Comparison of ENCODE assay signal across 10 mouse cellular contexts in the genomic region with DNA sequence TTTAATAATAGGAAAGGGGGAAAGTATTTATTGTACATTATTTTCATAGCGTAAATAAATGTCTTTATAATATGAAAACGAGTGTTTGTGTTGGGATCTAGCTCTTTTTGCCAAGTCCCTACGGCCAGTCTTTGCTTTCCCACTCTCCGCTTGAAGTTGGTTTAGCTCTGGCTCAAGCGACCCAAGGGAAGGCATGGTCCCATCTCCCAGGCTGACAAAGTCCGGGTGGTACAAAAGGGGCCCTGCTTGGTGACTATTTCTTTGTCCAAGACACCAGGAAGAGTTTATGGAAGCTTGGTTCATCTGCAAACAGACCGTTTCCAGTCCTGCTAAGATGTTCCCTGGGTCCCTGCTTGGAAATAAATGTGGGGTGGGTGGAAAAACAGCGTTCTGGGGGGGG. TPM values are rescaled to one million over a fixed set of nuclear protein-coding genes. Genes with fewer than 3 reads are reported as not detected.
DNase-seq lines count a peak whose midpoint lies in the region; ATAC-seq lines count a peak whose summit lies in the region.
"Had no signal": no experiment of that assay in that cellular context is flagged by ENCODE, and none has a peak within 500 bp of the region (broad histone marks: within the 10 kb centered on the region; RNA-seq: fewer than 3 reads in every experiment).

No protein-coding gene starts in this region.

- 0 out of 2 replicates have a peak overlapping the region, but pooled peaks have one; percentile 2 for H3K4me3 ChIP-seq in embryonic facial prominence, embryonic 15.5 days (replicated peaks)
- peak overlapping the region; percentile 38 for H3K4me3 ChIP-seq in limb, embryonic 12.5 days (replicated peaks)

- no peak overlapping the region for H3K9ac ChIP-seq in embryonic facial prominence, embryonic 15.5 days
- H3K9ac ChIP-seq in limb, embryonic 12.5 days (replicated peaks) = peak overlapping the region; percentile 52; the same call in 1 of the 2 replicates

- peak; percentile 37 for DNase-seq in heart, adult 11 months
- DNase-seq in heart, adult 18-20 months = no peak
- peak; percentile 44 for DNase-seq in 3T3-L1 (ENCODE audit: low read depth, low spot score)
- no peak for DNase-seq in thymus, postnatal 25 days
- no peak for DNase-seq in gastrocnemius, adult 18-20 months (ENCODE audit: low spot score)
- no peak for DNase-seq in layer of hippocampus, postnatal 14 days (ENCODE audit: low spot score in 2 of 2)
- DNase-seq: cerebellum, postnatal 36 days had no signal

- peaks cover 94% of the 10 kb centered on the region for H3K27me3 ChIP-seq in embryonic facial prominence, embryonic 15.5 days
- H3K27me3 ChIP-seq in limb, embryonic 12.5 days = peaks cover 77% of the 10 kb centered on the region

- no peak overlapping the region for H3K27ac ChIP-seq in embryonic facial prominence, embryonic 15.5 days (replicated peaks)
- peak overlapping the region; percentile 67; the same call in 1 of the 2 replicates for H3K27ac ChIP-seq in limb, embryonic 12.5 days

- H3K4me1 ChIP-seq in embryonic facial prominence, embryonic 15.5 days = peaks cover 15% of the 10 kb centered on the region; the same call in 1 of the 2 replicates
- H3K4me1 ChIP-seq in limb, embryonic 12.5 days (replicated peaks) = peaks cover 28% of the 10 kb centered on the region

- ATAC-seq in embryonic facial prominence, embryonic 15.5 days (ENCODE audit: insufficient number of reproducible peaks, low FRiP score, low TSS enrichment, low read depth) = no peak
- ATAC-seq in limb, embryonic 12.5 days (ENCODE audit: insufficient number of reproducible peaks, insufficient read depth, low FRiP score, low TSS enrichment, low read depth) = no peak

- no peaks in the 10 kb centered on the region for H3K9me3 ChIP-seq in embryonic facial prominence, embryonic 15.5 days (replicated peaks)
- H3K9me3 ChIP-seq in limb, embryonic 12.5 days = no peaks in the 10 kb centered on the region

- 0 out of 2 replicates have a peak overlapping the region, but pooled peaks have one; percentile 6 for H3K4me2 ChIP-seq in embryonic facial prominence, embryonic 15.5 days (replicated peaks)
- peak overlapping the region; percentile 63 for H3K4me2 ChIP-seq in limb, embryonic 12.5 days

- no peaks in the 10 kb centered on the region for H3K36me3 ChIP-seq in embryonic facial prominence, embryonic 15.5 days
- H3K36me3 ChIP-seq in limb, embryonic 12.5 days = no peaks in the 10 kb centered on the region

- WGBS in embryonic facial prominence, embryonic 15.5 days = 10% methylated on average over 8 of the region's 8 CpGs
- WGBS in limb, embryonic 12.5 days = 6% methylated on average over 8 of the region's 8 CpGs

RNA-seq across cellular contexts. Expression of gene Hoxb2, which starts 3.6 kb away (rescaled TPM):
- under 1 TPM; 0.46 to 0.62 TPM for total RNA-seq in heart, adult 18-20 months (2021)
- polyA plus RNA-seq in embryonic facial prominence, embryonic 15.5 days (2015; fragmentation: Nextera tagmentation; extraction: Ambion mirVana) = 1.1 and 1.4 TPM in 2 replicates
- polyA plus RNA-seq in limb, embryonic 12.5 days (2016; fragmentation: Nextera tagmentation; extraction: Ambion mirVana) = 5.1 and 6.0 TPM in 2 replicates
- total RNA-seq in gastrocnemius, adult 18-20 months (2021) = not detected
- not detected for total RNA-seq in layer of hippocampus, postnatal 14 days (2021)

RNA-seq across cellular contexts. Expression of gene Hoxb1, which starts 11.6 kb away (rescaled TPM):
- not detected for total RNA-seq in heart, adult 18-20 months (2021)
- polyA plus RNA-seq in embryonic facial prominence, embryonic 15.5 days (2015; fragmentation: Nextera tagmentation; extraction: Ambion mirVana) = not detected in 2 replicates
- not detected in 2 replicates for polyA plus RNA-seq in limb, embryonic 12.5 days (2016; fragmentation: Nextera tagmentation; extraction: Ambion mirVana)
- not detected for total RNA-seq in gastrocnemius, adult 18-20 months (2021)
- total RNA-seq in layer of hippocampus, postnatal 14 days (2021) = not detected
- polyA plus RNA-seq: liver, embryonic 16.5 days had no signal

RNA-seq across cellular contexts. Expression of gene Hoxb3, which starts 30.8 kb away (rescaled TPM):
- total RNA-seq in heart, adult 18-20 months (2021) = under 1 TPM; 0.12 to 0.57 TPM
- polyA plus RNA-seq in embryonic facial prominence, embryonic 15.5 days (2015; fragmentation: Nextera tagmentation; extraction: Ambion mirVana) = 0.07 TPM in 1 of 2 replicates, not detected in the other
- 0.55 and 0.68 TPM in 2 replicates for polyA plus RNA-seq in limb, embryonic 12.5 days (2016; fragmentation: Nextera tagmentation; extraction: Ambion mirVana)
- under 1 TPM; 0.21 to 0.39 TPM for total RNA-seq in gastrocnemius, adult 18-20 months (2021)
- total RNA-seq in layer of hippocampus, postnatal 14 days (2021) = not detected

RNA-seq across cellular contexts. Expression of gene Hoxb4, which starts 35.9 kb away (rescaled TPM):
- under 1 TPM; 0.62 to 0.64 TPM for total RNA-seq in heart, adult 18-20 months (2021)
- 0.11 TPM in 1 of 2 replicates, not detected in the other for polyA plus RNA-seq in embryonic facial prominence, embryonic 15.5 days (2015; fragmentation: Nextera tagmentation; extraction: Ambion mirVana)
- polyA plus RNA-seq in limb, embryonic 12.5 days (2016; fragmentation: Nextera tagmentation; extraction: Ambion mirVana) = 0.56 and 0.73 TPM in 2 replicates
- under 1 TPM; 0.16 to 0.31 TPM for total RNA-seq in gastrocnemius, adult 18-20 months (2021)
- total RNA-seq in layer of hippocampus, postnatal 14 days (2021) = not detected

RNA-seq across cellular contexts. Expression of gene Hoxb5, which starts 50.8 kb away (rescaled TPM):
- total RNA-seq in heart, adult 18-20 months (2021) = under 1 TPM; 0.12 to 0.21 TPM
- not detected in 2 replicates for polyA plus RNA-seq in embryonic facial prominence, embryonic 15.5 days (2015; fragmentation: Nextera tagmentation; extraction: Ambion mirVana)
- 0.83 and 2.1 TPM in 2 replicates for polyA plus RNA-seq in limb, embryonic 12.5 days (2016; fragmentation: Nextera tagmentation; extraction: Ambion mirVana)
- under 1 TPM; 0.09 to 0.14 TPM for total RNA-seq in gastrocnemius, adult 18-20 months (2021)
- not detected for total RNA-seq in layer of hippocampus, postnatal 14 days (2021)

Comparison
In these comparisons a context has a peak if more than half of its experiments do, and no peak if none do; other contexts are left out.
1. DNase-seq: peak in heart, adult 11 months (single experiment) and 3T3-L1 (single experiment); none in heart, adult 18-20 months (0 of 2), thymus, postnatal 25 days (single experiment), gastrocnemius, adult 18-20 months (single experiment) and layer of hippocampus, postnatal 14 days (0 of 2).